Mouse (Mus musculus) gastrocnemius, postnatal 10 days (tissue): ENCODE measurements at regions not wholly inside any gene's neighbourhood (a gene's known extent, or its start where the extent isn't known, plus 50 kb on each side); places are given as distances from the start of the nearest gene placed in this dataset.
"Not testable (repeated sequence)": the region's sequence is repeated elsewhere in the genome, so short reads cannot be mapped to it uniquely, and the experiment has no call there.

Source experiments
- DNase-seq: peaks from one replicate; pipeline ENCODE4 v3.0.0; 2021; ENCODE audit warnings: mixed read lengths

- no peak for DNase-seq
Observed at GRCm38 (mm10) chr13:26865930-26866555, 96.1 kb upstream of the Hdgfl1 start.

DNA sequence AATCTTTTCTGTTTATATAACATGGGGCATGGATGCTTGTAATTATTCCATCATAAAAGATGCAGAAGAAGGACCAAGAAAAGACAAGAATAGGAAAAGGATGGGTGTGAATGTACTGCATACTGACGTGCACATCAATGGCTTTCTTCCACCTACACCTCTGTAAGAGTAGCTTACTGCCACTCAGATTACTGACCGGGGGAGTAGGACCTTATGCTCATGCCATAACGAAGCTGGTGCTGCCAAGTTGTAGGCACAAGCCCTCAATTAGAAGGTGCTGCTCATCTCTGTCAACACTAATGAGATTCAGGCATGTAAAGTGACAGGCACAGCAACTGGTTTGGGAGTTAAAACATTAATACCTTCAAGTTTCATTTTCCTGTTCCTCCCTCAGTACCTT, 97.8 kb upstream of the Hdgfl1 start:
- no peak for DNase-seq

- DNase-seq = peak; percentile 8
Observed at GRCm38 (mm10) chr13:26916477-26916876, 140.9 kb upstream of the Prl start.

DNA sequence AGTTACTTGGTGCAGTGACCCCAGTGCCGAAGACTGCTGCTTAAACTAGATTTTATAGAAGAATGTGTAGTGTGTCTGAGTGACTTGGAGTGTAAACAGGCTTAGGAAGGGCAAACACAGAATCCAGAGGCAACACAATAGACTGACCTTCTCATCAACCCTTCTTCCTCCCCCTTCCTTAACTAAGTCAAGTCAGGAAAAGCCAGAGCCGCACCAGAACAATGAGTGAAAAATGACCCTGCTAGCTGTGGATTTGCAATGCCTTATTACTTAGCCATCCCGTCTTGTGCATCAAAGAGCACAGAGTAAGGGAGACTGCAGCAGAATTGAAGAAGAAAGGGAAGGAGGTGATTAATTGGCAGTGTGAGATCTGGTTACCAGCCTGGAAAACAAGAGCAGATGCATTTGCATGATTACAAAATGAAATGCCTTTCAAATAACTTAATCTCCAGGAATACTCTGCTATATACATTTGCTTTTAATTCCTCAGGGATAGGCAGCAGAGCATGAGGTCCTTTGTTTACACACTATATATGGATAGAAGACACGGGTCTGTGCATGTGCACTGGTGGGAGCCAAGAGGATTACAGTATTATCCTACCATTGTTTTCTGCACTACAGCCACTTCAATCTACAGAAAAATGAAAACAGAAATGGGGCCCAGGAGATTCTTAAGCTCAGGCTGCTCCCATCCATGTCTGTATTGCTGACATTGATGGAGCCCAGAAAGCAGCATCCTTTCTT, 124.5 kb upstream of the Prl start:
- DNase-seq = no peak

DNA sequence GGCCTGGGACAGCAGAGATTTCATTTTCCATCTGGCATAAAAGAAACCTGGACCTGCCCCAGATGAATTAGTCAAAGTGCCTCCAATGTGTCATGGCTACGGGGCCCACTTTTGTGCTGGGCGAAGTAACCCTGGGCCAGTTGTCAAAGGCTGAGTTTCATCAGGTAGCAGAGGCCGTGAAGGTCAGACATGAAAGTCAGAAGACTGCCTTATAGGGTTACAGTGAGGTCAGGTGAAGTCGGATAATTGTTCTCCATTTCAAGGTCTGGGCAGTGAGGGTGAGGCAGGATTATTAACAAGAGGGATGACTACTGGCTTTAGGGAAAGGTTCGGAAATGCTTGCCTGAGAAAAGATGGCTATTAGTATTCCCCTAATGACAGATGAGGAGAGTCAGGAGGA, 123.5 kb upstream of the Prl start:
- no peak for DNase-seq

DNA sequence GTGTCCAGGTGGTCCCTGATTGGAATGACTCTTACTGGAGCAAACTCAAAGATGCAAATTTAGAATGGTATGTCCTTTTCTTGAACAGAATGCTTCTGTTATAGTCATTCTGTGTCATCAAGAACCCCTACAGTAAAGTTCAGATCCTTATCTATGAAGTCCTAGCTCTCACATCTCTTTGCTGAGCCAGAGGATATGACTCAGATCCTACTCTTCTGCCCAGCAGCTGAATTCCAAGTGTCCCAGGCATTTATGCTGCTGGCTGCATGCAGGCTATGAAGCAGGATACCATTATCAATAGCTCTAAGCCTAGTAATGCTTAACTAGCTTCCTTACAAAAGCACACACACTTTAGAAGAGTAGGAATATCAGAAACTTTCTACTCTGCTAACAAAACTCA, 116.9 kb upstream of the Prl start:
- DNase-seq = no peak

- no peak for DNase-seq
Observed at GRCm38 (mm10) chr13:26944487-26944886, 112.9 kb upstream of the Prl start.

- DNase-seq = no peak
Observed at GRCm38 (mm10) chr13:26951461-26951860, 105.9 kb upstream of the Prl start.

DNA sequence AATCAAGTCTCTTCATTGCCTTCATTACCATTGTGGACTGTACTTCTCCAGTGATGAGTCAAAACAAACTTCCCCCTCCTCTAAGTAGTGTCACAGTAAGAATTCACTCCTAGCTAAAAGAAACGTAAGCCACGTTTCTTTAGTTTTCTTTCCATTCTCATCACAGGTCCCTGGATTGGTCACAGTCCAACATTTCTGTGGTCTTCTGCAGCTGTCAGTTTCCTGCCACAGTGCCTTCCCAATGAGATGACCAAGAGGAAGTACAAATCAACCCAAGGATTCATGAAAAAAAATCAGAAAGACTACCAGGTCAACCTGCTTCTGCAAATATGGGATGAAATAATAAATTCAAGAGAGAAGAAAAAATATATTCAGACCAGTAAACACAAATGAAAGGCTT, 103.5 kb upstream of the Prl start:
- DNase-seq = no peak

DNA sequence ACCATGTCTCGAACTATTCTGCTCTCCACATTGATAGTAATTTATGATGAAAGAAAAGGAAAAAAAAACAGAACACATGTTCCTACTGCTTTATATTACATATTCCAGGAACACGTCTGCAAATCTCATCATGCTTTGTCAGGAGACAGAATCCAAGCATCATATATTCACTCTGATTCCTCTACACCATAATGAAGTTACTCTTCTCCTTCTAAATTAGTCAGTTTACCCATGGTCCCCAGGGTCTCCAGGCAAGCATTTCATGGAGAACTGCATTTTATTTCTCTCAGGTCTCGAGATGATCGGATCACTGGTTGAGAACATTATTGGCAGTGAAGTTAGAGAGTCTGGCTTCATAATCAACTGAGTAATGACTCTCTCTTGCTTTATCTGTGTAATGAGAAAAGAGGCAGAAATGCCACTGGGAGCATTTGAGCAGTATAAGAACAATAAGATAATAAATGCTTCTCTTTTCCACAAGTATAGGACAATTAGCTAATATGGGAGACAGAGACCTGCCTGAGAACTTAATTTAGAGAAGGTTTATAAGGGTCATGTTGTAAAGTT, 97.8 kb upstream of the Prl start:
- no peak for DNase-seq

DNA sequence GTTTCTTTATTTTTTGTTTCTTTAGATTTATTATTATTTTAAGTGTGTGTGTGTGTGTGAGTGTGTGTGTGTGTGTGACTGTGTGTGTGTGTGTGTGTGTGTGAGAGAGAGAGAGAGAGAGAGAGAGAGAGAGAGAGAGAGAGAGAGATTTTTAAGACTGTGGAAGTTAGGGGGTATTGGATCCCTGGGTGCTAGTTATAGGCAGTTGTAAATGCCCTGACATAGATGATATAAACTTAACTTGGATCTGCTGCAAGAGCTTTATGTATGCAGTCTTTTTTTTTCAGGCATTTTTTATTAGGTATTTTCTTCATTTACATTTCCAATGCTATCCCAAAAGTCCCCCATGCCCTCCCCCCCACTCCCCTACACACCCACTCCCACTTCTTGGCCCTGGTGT, 96.8 kb upstream of the Prl start:
- not testable (repeated sequence) for DNase-seq

DNA sequence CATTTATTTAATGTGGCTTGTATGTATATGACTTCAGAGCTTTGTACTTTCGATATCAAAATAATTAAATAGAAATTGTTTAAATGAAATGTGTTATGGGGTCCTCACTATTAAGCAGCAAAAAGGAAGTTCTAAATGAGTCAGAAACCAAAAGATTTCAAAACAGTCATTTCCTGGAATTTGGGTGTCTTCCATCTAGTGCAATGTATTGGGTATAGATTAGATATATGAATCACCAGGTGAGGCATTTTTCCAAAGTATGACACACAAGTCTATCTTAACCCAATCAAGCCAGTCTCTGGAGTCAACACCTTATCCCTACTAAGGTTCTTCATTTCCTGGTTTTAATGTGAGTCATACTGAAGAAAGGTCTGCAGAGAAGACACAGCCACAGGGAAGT, 81.3 kb upstream of the Prl start:
- no peak for DNase-seq

DNA sequence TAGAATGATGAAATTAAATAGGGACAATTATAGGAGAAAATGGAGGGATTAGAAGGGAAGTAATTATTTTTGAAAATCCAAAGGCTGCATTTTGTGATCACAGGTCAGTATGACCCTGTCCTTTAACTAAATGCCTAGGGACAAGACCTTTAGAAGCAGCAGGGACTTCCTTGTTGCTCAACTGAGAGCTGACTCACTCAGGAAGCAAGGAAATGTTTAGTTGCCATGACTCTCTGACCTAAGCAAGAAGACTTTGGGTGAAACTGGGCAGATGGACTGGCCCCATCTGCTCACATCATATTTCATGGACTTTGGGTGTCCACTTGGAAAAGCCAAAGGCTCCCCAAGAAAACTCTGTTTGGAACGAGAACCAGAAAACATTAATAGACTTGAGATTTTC, 76.9 kb upstream of the Prl start:
- DNase-seq = no peak
